Mouse (Mus musculus) C2C12 (cell line): ENCODE data around the gene Slc12a1.

Source experiments
- CTCF ChIP-seq: IDR thresholded peaks from one replicate; pipeline ENCODE4 v1.5.1; 2011; ENCODE audit not compliant: control insufficient read depth, insufficient read depth, insufficient read length
- MYOD1 ChIP-seq: IDR thresholded peaks from one replicate; pipeline ENCODE4 v1.6.1; 2011; ENCODE audit warnings: low read depth; ENCODE audit not compliant: control insufficient read depth, insufficient read length

GRCm38 (mm10) chr2:125119381-125120110 is 32.8 kb upstream of the Slc12a1 start:
- no peak for TF ChIP-seq CTCF
- TF ChIP-seq MYOD1: no peak
